Mouse (Mus musculus) cortical plate, adult 2 months (tissue): ENCODE data around the gene St3gal6.

Source experiments
- CTCF ChIP-seq: fragments of 200-500 bp; IDR thresholded peaks from 2 replicates; pipeline ENCODE4 v1.5.1; 2011; ENCODE audit warnings: mild to moderate bottlenecking, control low read depth, low read length; ENCODE audit not compliant: insufficient read depth; ENCODE audit errors: extremely low read depth
- POLR2A ChIP-seq: fragments of 200-500 bp; IDR thresholded peaks from 2 replicates; pipeline ENCODE4 v1.6.1; 2011; ENCODE audit warnings: mild to moderate bottlenecking, low read length, control low read depth; ENCODE audit not compliant: insufficient read depth; ENCODE audit errors: extremely low read depth

- TF ChIP-seq CTCF (no peak), POLR2A (no peak)
Measured at GRCm38 (mm10) chr16:58520457-58520856, 3.6 kb downstream of the St3gal6 start.
